Mouse (Mus musculus): ENCODE measurements around the gene Mmp17.

- no peak for TF ChIP-seq EP300 (IDR thresholded peaks at IDR 0.05; ENCODE audit: insufficient read depth, low read depth, low read length)
- no peak for TF ChIP-seq POLR2A (IDR thresholded peaks at IDR 0.05; ENCODE audit: insufficient read depth, low read depth, low read length)
Measured at GRCm38 (mm10) chr5:129583331-129583730, 638 bp upstream of the Mmp17 start.
